Mouse (Mus musculus): ENCODE data around the gene Cherp. TPM values are rescaled to one million over a fixed set of nuclear protein-coding genes. Genes with fewer than 3 reads are reported as not detected.

Gene Cherp
- polyA plus RNA-seq, 1 experiment from 2014 or later = 40.0 TPM

Small RNAs within 50 kb of the gene (microRNA-seq; reads per million reads assigned to microRNA genes)
- 2.1 reads per million, percentile 2 among the genes with 10 or more reads in this experiment for gene Mir7068

Other genes starting within 250 kb of the Cherp start
- gene Ap1m1, start 235.2 kb downstream of the Cherp start, polyA plus RNA-seq (2015; fragmentation: Nextera tagmentation; extraction: Ambion mirVana) = 264 and 287 TPM in 2 replicates
- gene Gm10282, start 170.0 kb downstream of the Cherp start, polyA plus RNA-seq (2015; fragmentation: Nextera tagmentation; extraction: Ambion mirVana) = 10.1 and 14.5 TPM in 2 replicates
- gene Klf2, start 156.2 kb downstream of the Cherp start, polyA plus RNA-seq (2015; fragmentation: Nextera tagmentation; extraction: Ambion mirVana) = 5.1 and 5.4 TPM in 2 replicates
- gene Eps15l1, start 53.8 kb downstream of the Cherp start, polyA plus RNA-seq (2015; fragmentation: Nextera tagmentation; extraction: Ambion mirVana) = 51.9 and 58.4 TPM in 2 replicates
- gene Calr3, start 31.4 kb downstream of the Cherp start, polyA plus RNA-seq (2015; fragmentation: Nextera tagmentation; extraction: Ambion mirVana) = 1.2 and 1.4 TPM in 2 replicates
- 16.0 and 16.4 TPM in 2 replicates for gene 1700030K09Rik, start 31.3 kb downstream of the Cherp start, polyA plus RNA-seq (2015; fragmentation: Nextera tagmentation; extraction: Ambion mirVana)
- gene Slc35e1, start 17.4 kb upstream of the Cherp start, polyA plus RNA-seq (2015; fragmentation: Nextera tagmentation; extraction: Ambion mirVana) = 5.7 and 8.2 TPM in 2 replicates
- 15.5 and 17.3 TPM in 2 replicates for gene Med26, start 73.0 kb upstream of the Cherp start, polyA plus RNA-seq (2015; fragmentation: Nextera tagmentation; extraction: Ambion mirVana)
- 123 and 127 TPM in 2 replicates for gene Smim7, start 95.9 kb upstream of the Cherp start, polyA plus RNA-seq (2015; fragmentation: Nextera tagmentation; extraction: Ambion mirVana)
- gene Tmem38a, start 96.8 kb upstream of the Cherp start, polyA plus RNA-seq (2015; fragmentation: Nextera tagmentation; extraction: Ambion mirVana) = 41.8 and 42.9 TPM in 2 replicates
- gene Nwd1, start 171.5 kb upstream of the Cherp start, polyA plus RNA-seq (2015; fragmentation: Nextera tagmentation; extraction: Ambion mirVana) = 3.5 and 3.6 TPM in 2 replicates
- 176 and 177 TPM in 2 replicates for gene Sin3b, start 248.1 kb upstream of the Cherp start, polyA plus RNA-seq (2015; fragmentation: Nextera tagmentation; extraction: Ambion mirVana)